Mouse (Mus musculus) kidney, embryonic 14.5 days (tissue): Measurements from ENCODE around the gene Steap2. TPM values are rescaled to one million over a fixed set of nuclear protein-coding genes. Genes with fewer than 3 reads are reported as not detected.

Source experiments
- ATAC-seq: fragments of 200-750 bp; cut with Nextera tagmentation; 2 replicates; pipeline ENCODE4 v1.8.0; 2017; ENCODE audit warnings: moderate number of reproducible peaks, mild to moderate bottlenecking, moderate TSS enrichment, moderate library complexity; ENCODE audit not compliant: low FRiP score, low TSS enrichment
- H3K27ac ChIP-seq: fragments of 300-500 bp; sonication (generic); 2 replicates; pipeline ENCODE4 v1.5.1; 2014; ENCODE audit warnings: low read depth, mild to moderate bottlenecking, low read length, moderate library complexity, mixed read lengths
- H3K27me3 ChIP-seq: fragments of 300-500 bp; sonication (generic); 2 replicates; pipeline ENCODE4 v1.6.1; 2014; ENCODE audit warnings: mild to moderate bottlenecking, low read length; ENCODE audit not compliant: control insufficient read depth, insufficient read depth
- H3K36me3 ChIP-seq: fragments of 300-500 bp; sonication (generic); 2 replicates; pipeline ENCODE4 v1.6.1; 2014; ENCODE audit warnings: low read length, mixed read lengths; ENCODE audit not compliant: control insufficient read depth, insufficient read depth
- H3K4me1 ChIP-seq: fragments of 300-500 bp; sonication (generic); 2 replicates; pipeline ENCODE4 v1.6.1; 2014; ENCODE audit warnings: low read length, mixed read lengths; ENCODE audit not compliant: control insufficient read depth, insufficient read depth
- H3K4me2 ChIP-seq: fragments of 300-500 bp; sonication (generic); replicated peaks from 2 replicates; pipeline ENCODE4 v1.6.1; 2014; ENCODE audit warnings: low read depth, mild to moderate bottlenecking, low read length
- H3K4me3 ChIP-seq: fragments of 300-500 bp; sonication (generic); 2 replicates; pipeline ENCODE4 v1.5.1; 2014; ENCODE audit warnings: mild to moderate bottlenecking, low read length
- H3K9ac ChIP-seq: fragments of 300-500 bp; sonication (generic); 2 replicates; pipeline ENCODE4 v1.6.1; 2014; ENCODE audit warnings: low read depth, mild to moderate bottlenecking, low read length, moderate library complexity
- H3K9me3 ChIP-seq: fragments of 300-500 bp; sonication (generic); 2 replicates; pipeline ENCODE4 v1.6.1; 2016; ENCODE audit warnings: low read length; ENCODE audit not compliant: control insufficient read depth
- WGBS: fragments of 180-500 bp; shearing (Covaris S2); extraction: QIAGEN DNeasy Blood & Tissue Kit; methylation state at CpG from one replicate; pipeline ENCODE4 v1.1.7; 2014; 5-methylcytosine and 5-hydroxymethylcytosine counted together
- polyA plus RNA-seq: library from polyadenylated mRNA; unstranded; fragments of >200 nt; fragmentation: Nextera tagmentation; extraction: Ambion mirVana; gene quantifications from 2 replicates; pipeline ENCODE4 v1.2.1, GENCODE M21; 2014

The Steap2 gene
- polyA plus RNA-seq, 1 experiment from 2014 or later: 23.8 TPM

GRCm38 (mm10) chr5:5683292-5683691, 11.1 kb downstream of the Steap2 start:
- H3K9me3 ChIP-seq: no peaks in the 10 kb centered on the region
- H3K9ac ChIP-seq: no peak overlapping the region
- no peak overlapping the region for H3K4me2 ChIP-seq
- no peaks in the 10 kb centered on the region; the same call in 1 of the 2 replicates for H3K36me3 ChIP-seq
- no peaks in the 10 kb centered on the region for H3K27me3 ChIP-seq
- H3K27ac ChIP-seq: no peak overlapping the region
- 0 out of 2 replicates have a peak, but pooled peaks cover 4% of the 10 kb centered on the region for H3K4me1 ChIP-seq
- no peak for ATAC-seq
- 74% methylated on average over 4 of the region's 4 CpGs for WGBS
- no peak overlapping the region for H3K4me3 ChIP-seq

- Histone ChIP-seq H3K4me2 (no peak overlapping the region), H3K4me1 (no peaks in the 10 kb centered on the region), H3K27ac (no peak overlapping the region), H3K36me3 (peaks cover 4% of the 10 kb centered on the region), H3K4me3 (no peak overlapping the region), H3K27me3 (no peaks in the 10 kb centered on the region), H3K9me3 (no peaks in the 10 kb centered on the region), H3K9ac (no peak overlapping the region)
- no peak for ATAC-seq
Observed at GRCm38 (mm10) chr5:5679459-5679858, 14.9 kb downstream of the Steap2 start.

- 81% methylated on average over 3 of the region's 3 CpGs for WGBS
Observed at GRCm38 (mm10) chr5:5676082-5676481, 18.3 kb downstream of the Steap2 start.

GRCm38 (mm10) chr5:5668920-5669319, 25.5 kb downstream of the Steap2 start:
- Histone ChIP-seq H3K27ac (no peak overlapping the region), H3K9me3 (no peaks in the 10 kb centered on the region), H3K4me3 (no peak overlapping the region), H3K4me2 (no peak overlapping the region), H3K36me3 (no peaks in the 10 kb centered on the region), H3K9ac (no peak overlapping the region), H3K4me1 (peaks cover 4% of the 10 kb centered on the region; the same call in 1 of the 2 replicates), H3K27me3 (no peaks in the 10 kb centered on the region)
- ATAC-seq: no peak
- 84% methylated on average over 7 of the region's 7 CpGs for WGBS

More at GRCm38 (mm10) chr5:5676082-5676481, 18.3 kb downstream of the Steap2 start:
- H3K36me3 ChIP-seq: peaks cover 4% of the 10 kb centered on the region; the same call in 1 of the 2 replicates
- H3K9me3 ChIP-seq: no peaks in the 10 kb centered on the region
- no peak overlapping the region for H3K4me3 ChIP-seq
- H3K9ac ChIP-seq: no peak overlapping the region
- no peak overlapping the region for H3K27ac ChIP-seq
- ATAC-seq: no peak
- no peak overlapping the region for H3K4me2 ChIP-seq
- H3K27me3 ChIP-seq: no peaks in the 10 kb centered on the region
- no peaks in the 10 kb centered on the region for H3K4me1 ChIP-seq

- H3K9ac ChIP-seq: peak overlapping the region; percentile 58; the same call in 1 of the 2 replicates
- no peaks in the 10 kb centered on the region; the same call in 1 of the 2 replicates for H3K27me3 ChIP-seq
- no peaks in the 10 kb centered on the region for H3K9me3 ChIP-seq
- H3K4me1 ChIP-seq: peaks cover 4% of the 10 kb centered on the region; the same call in 1 of the 2 replicates
- whole genome bisulfite sequencing: 53% methylated on average over 6 of the region's 6 CpGs
- H3K36me3 ChIP-seq: no peaks in the 10 kb centered on the region
- ATAC-seq: peak; percentile 34
- no peak overlapping the region for H3K27ac ChIP-seq
- H3K4me3 ChIP-seq: peak overlapping the region; percentile 66
- peak overlapping the region; percentile 96 for H3K4me2 ChIP-seq
Observed at GRCm38 (mm10) chr5:5664371-5664926, 29.9 kb downstream of the Steap2 start.

GRCm38 (mm10) chr5:5663655-5664370, 30.6 kb downstream of the Steap2 start, which contains the start of gene Cfap69:
Gene Cfap69 (minus strand): TSS chr5:5664239.
- under 1% methylated on average over 48 of the region's 48 CpGs for WGBS
- Histone ChIP-seq H3K4me2 (peak within 1 kb of the TSS; percentile 96), H3K4me1 (peaks cover 4% of the 10 kb centered on the region; the same call in 1 of the 2 replicates), H3K27me3 (no peaks in the 10 kb centered on the region; the same call in 1 of the 2 replicates), H3K36me3 (no peaks in the 10 kb centered on the region), H3K9me3 (no peaks in the 10 kb centered on the region), H3K4me3 (peak within 1 kb of the TSS; percentile 66), H3K27ac (no peak within 1 kb of the TSS), H3K9ac (peak within 1 kb of the TSS; percentile 58)
- peak; percentile 98 for ATAC-seq

- 40% methylated on average over 6 of the region's 6 CpGs for WGBS
- Histone ChIP-seq H3K27ac (no peak overlapping the region), H3K9me3 (no peaks in the 10 kb centered on the region), H3K4me3 (peak overlapping the region; percentile 66; the same call in 1 of the 2 replicates), H3K27me3 (no peaks in the 10 kb centered on the region; the same call in 1 of the 2 replicates), H3K36me3 (no peaks in the 10 kb centered on the region), H3K4me2 (peak overlapping the region; percentile 96), H3K9ac (no peak overlapping the region), H3K4me1 (peaks cover 4% of the 10 kb centered on the region; the same call in 1 of the 2 replicates)
- ATAC-seq: no peak
Observed at GRCm38 (mm10) chr5:5663057-5663456, 31.3 kb downstream of the Steap2 start.

GRCm38 (mm10) chr5:5658680-5659079, 35.7 kb downstream of the Steap2 start:
- no peak overlapping the region for H3K27ac ChIP-seq
- 40% methylated on average over 2 of the region's 2 CpGs for WGBS
- no peaks in the 10 kb centered on the region for H3K4me1 ChIP-seq
- no peak for ATAC-seq
- H3K9me3 ChIP-seq: no peaks in the 10 kb centered on the region
- no peak overlapping the region for H3K4me3 ChIP-seq
- H3K9ac ChIP-seq: no peak overlapping the region
- no peaks in the 10 kb centered on the region; the same call in 1 of the 2 replicates for H3K27me3 ChIP-seq
- H3K4me2 ChIP-seq: no peak overlapping the region
- H3K36me3 ChIP-seq: no peaks in the 10 kb centered on the region

GRCm38 (mm10) chr5:5657932-5658331, 36.4 kb downstream of the Steap2 start:
- Histone ChIP-seq H3K4me1 (no peaks in the 10 kb centered on the region), H3K4me3 (no peak overlapping the region), H3K9ac (no peak overlapping the region), H3K27me3 (no peaks in the 10 kb centered on the region; the same call in 1 of the 2 replicates), H3K9me3 (no peaks in the 10 kb centered on the region), H3K4me2 (no peak overlapping the region), H3K27ac (no peak overlapping the region), H3K36me3 (no peaks in the 10 kb centered on the region)
- ATAC-seq: no peak
- 79% methylated on average over 2 of the region's 2 CpGs for WGBS
